Mouse (Mus musculus): ENCODE measurements around the gene Rbbp4. TPM values are rescaled to one million over a fixed set of nuclear protein-coding genes. Genes with fewer than 3 reads are reported as not detected.

Rbbp4 gene
- total and polyA plus RNA-seq, 3 experiments, result 50.9 to 127 TPM; not detected in 1

DNA sequence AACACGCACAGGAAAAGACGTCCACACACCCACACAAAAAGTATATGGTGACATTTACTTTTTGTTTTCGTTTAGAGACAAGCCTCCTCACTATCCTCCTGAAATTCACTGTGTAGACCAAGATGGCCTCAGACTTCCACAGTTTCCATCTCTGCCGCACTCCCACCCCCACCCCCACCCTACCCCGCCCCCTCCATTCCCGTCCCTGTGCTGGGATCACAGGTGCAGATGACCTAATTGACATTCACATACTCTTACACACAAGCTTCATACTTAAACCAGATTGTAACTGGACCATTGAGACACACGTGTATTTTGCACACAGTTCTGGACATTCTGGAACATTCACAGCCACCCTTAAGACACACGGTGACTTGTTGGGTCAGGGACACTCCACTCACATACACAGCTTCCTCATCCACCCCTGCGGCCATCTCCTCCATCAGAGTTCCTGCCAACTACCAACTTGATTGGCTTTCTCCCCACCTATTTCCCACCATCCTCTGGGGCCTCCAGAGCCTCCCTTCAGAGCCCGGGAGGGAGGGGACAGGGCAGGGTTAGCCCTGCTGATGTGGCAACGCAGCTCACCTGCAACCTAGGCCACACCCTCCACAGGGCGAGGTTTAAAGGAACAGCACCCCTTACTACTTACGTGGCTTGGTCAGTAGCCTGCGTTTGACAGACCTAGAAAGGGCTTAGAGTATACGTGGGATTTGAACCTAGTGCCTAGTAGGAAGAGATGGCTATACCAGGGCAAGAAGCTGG lies 63.0 kb downstream of the Rbbp4 start (continued):
- no peak for TF ChIP-seq MEF2A (IDR thresholded peaks at IDR 0.05; ENCODE audit: extremely low read depth, insufficient replicate concordance, low read depth, low read length, poor library complexity, severe bottlenecking)
- TF ChIP-seq ZMIZ1 (IDR thresholded peaks at IDR 0.05; ENCODE audit: low read depth, low read length), result no peak
- 0 out of 2 replicates have a peak, but pooled peaks have one; percentile 17 for TF ChIP-seq RCOR1 (IDR thresholded peaks at IDR 0.05; ENCODE audit: low read depth, low read length)
- no peak for TF ChIP-seq GATA1 (IDR thresholded peaks at IDR 0.05; ENCODE audit: low read depth, low read length)
- no peak for TF ChIP-seq USF2 (IDR thresholded peaks at IDR 0.05; ENCODE audit: borderline replicate concordance in 1 of 2, insufficient read depth in 1 of 2, low read depth in 1 of 2, low read length in 2 of 2)
- TF ChIP-seq KAT2A (conservative IDR thresholded peaks at IDR 0.05; ENCODE audit: low read depth, low read length), result no peak
- TF ChIP-seq NELFE (IDR thresholded peaks at IDR 0.05; ENCODE audit: low read depth, low read length), result peak; percentile 53
- TF ChIP-seq EP300 (IDR thresholded peaks at IDR 0.05; ENCODE audit: low read depth in 1 of 2, low read length in 2 of 2), result 0 out of 4 replicates have a peak, but pooled peaks of 1 of the 2 experiments have one; percentile 11
- no peak for TF ChIP-seq MYB (IDR thresholded peaks at IDR 0.05; ENCODE audit: low read depth, low read length)
- TF ChIP-seq POLR2AphosphoS2 (IDR thresholded peaks at IDR 0.05; ENCODE audit: low read length), result no peak
- no peak for TF ChIP-seq BHLHE40 (IDR thresholded peaks at IDR 0.05; ENCODE audit: borderline replicate concordance, low read depth, low read length)
- no peak for TF ChIP-seq ZC3H11A (IDR thresholded peaks at IDR 0.05; ENCODE audit: low read depth, low read length)
- TF ChIP-seq MAX (IDR thresholded peaks at IDR 0.05; ENCODE audit: low read length), result 0 out of 2 replicates have a peak, but pooled peaks have one; percentile 16
- 0 out of 2 replicates have a peak, but pooled peaks have one; percentile 57 for TF ChIP-seq TBP (IDR thresholded peaks at IDR 0.05; ENCODE audit: low read depth, low read length)
- no peak for TF ChIP-seq JUND (IDR thresholded peaks at IDR 0.05; ENCODE audit: low read depth, low read length)

DNA sequence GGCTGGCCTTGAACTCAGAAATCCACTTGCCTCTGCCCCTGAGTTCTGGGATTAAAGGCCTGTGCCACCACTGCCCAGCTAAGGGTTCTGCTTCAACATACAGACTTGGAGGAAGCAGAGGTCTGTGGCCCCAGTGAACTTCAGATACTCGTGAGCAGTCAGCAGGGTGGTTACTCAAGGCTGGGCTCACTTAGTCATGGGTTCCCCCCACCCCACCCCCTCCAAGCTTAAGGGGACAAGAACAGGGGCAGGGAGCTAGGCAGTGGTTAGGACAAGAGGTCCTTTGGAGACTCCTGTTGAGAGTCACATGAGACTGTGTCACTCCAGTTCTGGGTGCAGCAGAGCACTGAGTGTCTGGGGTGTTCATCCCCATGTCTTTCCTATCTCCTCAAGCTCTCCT lies 66.5 kb downstream of the Rbbp4 start:
- Histone ChIP-seq H3K4me1 (ENCODE audit: control insufficient read depth in 1 of 2, insufficient read depth in 2 of 2, low read length in 2 of 2) (peaks cover under 1 to 18% of the 10 kb centered on the region in 2 experiments; a peak in 3 of 4 replicates), H3K9me3 (replicated peaks; ENCODE audit: insufficient read depth, low read length) (no peaks in the 10 kb centered on the region), H3K27me3 (ENCODE audit: control insufficient read depth in 1 of 2, insufficient read depth in 2 of 2, low read length in 2 of 2) (no peaks in the 10 kb centered on the region), H3K4me3 (ENCODE audit: control insufficient read depth in 1 of 2, insufficient read depth in 1 of 2, low read depth in 2 of 2, low read length in 2 of 2) (no peak overlapping the region), H3K79me2 (ENCODE audit: control insufficient read depth, insufficient read depth, low read length, poor library complexity) (no peaks in the 10 kb centered on the region), H3K36me3 (ENCODE audit: control insufficient read depth in 1 of 2, insufficient read depth in 2 of 2, low read length in 2 of 2) (no peaks in the 10 kb centered on the region), H3K9ac (ENCODE audit: control insufficient read depth, low read depth, low read length, poor library complexity, severe bottlenecking) (no peak overlapping the region), H3K27ac (ENCODE audit: control insufficient read depth, low read depth, low read length) (no peak overlapping the region)
- DNase-seq (ENCODE audit: low read depth, low spot score), result no peak
- no peak for TF ChIP-seq HCFC1 (IDR thresholded peaks at IDR 0.05; ENCODE audit: low read depth, low read length)
- TF ChIP-seq KAT2A (conservative IDR thresholded peaks at IDR 0.05; ENCODE audit: low read depth, low read length), result no peak
- TF ChIP-seq RAD21 (IDR thresholded peaks at IDR 0.05; ENCODE audit: low read depth, low read length), result no peak
- no peak for TF ChIP-seq ZKSCAN1 (IDR thresholded peaks at IDR 0.05; ENCODE audit: low read depth, low read length)
- no peak for TF ChIP-seq CTCF (IDR thresholded peaks at IDR 0.05 in 2 of 3, conservative IDR thresholded peaks at IDR 0.05 in 1 of 3; ENCODE audit: control insufficient read depth in 1 of 3, insufficient read depth in 1 of 3, low read depth in 2 of 3, low read length in 3 of 3, poor library complexity in 1 of 3, severe bottlenecking in 1 of 3)
- no peak for TF ChIP-seq POLR2AphosphoS5 (IDR thresholded peaks at IDR 0.05; ENCODE audit: borderline replicate concordance, low read depth, low read length)
- no peak for TF ChIP-seq USF1 (IDR thresholded peaks at IDR 0.05; ENCODE audit: low read depth, low read length)
- TF ChIP-seq TCF12 (IDR thresholded peaks at IDR 0.05; ENCODE audit: low read depth, low read length), result no peak
- no peak for TF ChIP-seq MXI1 (IDR thresholded peaks at IDR 0.05; ENCODE audit: low read depth, low read length)

Data from MEL (cell line).